Mouse (Mus musculus) limb, embryonic 10.5 days (tissue): ENCODE measurements around the gene Slc7a14. TPM values are rescaled to one million over a fixed set of nuclear protein-coding genes. Genes with fewer than 3 reads are reported as not detected.
A peak's percentile ranks its signal among the peaks of the same experiment; 100 is the strongest.

ENCODE experiments used
- DNase-seq: peaks from one replicate; pipeline ENCODE4 v3.0.0-alpha.2; 2017; ENCODE audit warnings: low spot score
- H3K27ac ChIP-seq: fragments of 300-500 bp; sonication (generic); 2 replicates; pipeline ENCODE4 v1.5.1; 2016; ENCODE audit warnings: mild to moderate bottlenecking
- H3K27me3 ChIP-seq: fragments of 300-500 bp; sonication (generic); 2 replicates; pipeline ENCODE4 v1.6.1; 2016; ENCODE audit warnings: low read depth, mild to moderate bottlenecking; ENCODE audit not compliant: poor library complexity, severe bottlenecking
- H3K36me3 ChIP-seq: fragments of 300-500 bp; sonication (generic); 2 replicates; pipeline ENCODE4 v1.6.1; 2016; ENCODE audit warnings: mild to moderate bottlenecking, moderate library complexity
- H3K4me1 ChIP-seq: fragments of 300-500 bp; sonication (generic); 2 replicates; pipeline ENCODE4 v1.6.1; 2016
- H3K4me3 ChIP-seq: fragments of 300-500 bp; sonication (generic); 2 replicates; pipeline ENCODE4 v1.5.1; 2016; ENCODE audit warnings: mild to moderate bottlenecking, moderate library complexity
- H3K9me3 ChIP-seq: fragments of 300-500 bp; sonication (generic); replicated peaks from 2 replicates; pipeline ENCODE4 v1.6.1; 2016; ENCODE audit warnings: mild to moderate bottlenecking
- WGBS: fragments of 180-500 bp; shearing (Covaris S2); methylation state at CpG from one replicate; pipeline ENCODE4 v1.1.7; 2016; 5-methylcytosine and 5-hydroxymethylcytosine counted together
- polyA plus RNA-seq: library from polyadenylated mRNA; unstranded; fragments of >200 nt; fragmentation: Nextera tagmentation; extraction: Ambion mirVana; gene quantifications from 2 replicates; pipeline ENCODE4 v1.2.1, GENCODE M21; 2016

The Slc7a14 gene
- 0.09 and 0.15 TPM in 2 replicates for polyA plus RNA-seq

GRCm38 (mm10) chr3:31309934-31310787 lies at the start of gene Slc7a14:
Slc7a14 (minus strand) TSS chr3:31310378.
- Histone ChIP-seq H3K36me3 (no peaks in the 10 kb centered on the region), H3K27me3 (peaks cover 44% of the 10 kb centered on the region), H3K9me3 (no peaks in the 10 kb centered on the region), H3K27ac (no peak within 1 kb of the TSS), H3K4me1 (peaks cover 12% of the 10 kb centered on the region), H3K4me3 (peak within 1 kb of the TSS; percentile 34)
- WGBS = 2% methylated on average over 33 of the region's 38 CpGs
- peak; percentile 29 for DNase-seq

- Histone ChIP-seq H3K9me3 (no peaks in the 10 kb centered on the region), H3K4me3 (no peak overlapping the region), H3K27me3 (no peaks in the 10 kb centered on the region), H3K4me1 (peaks cover 6% of the 10 kb centered on the region; the same call in 1 of the 2 replicates), H3K27ac (no peak overlapping the region), H3K36me3 (no peaks in the 10 kb centered on the region)
- 88% methylated on average over 4 of the region's 4 CpGs for WGBS
- DNase-seq = no peak
These were observed 36.4 kb upstream of the Slc7a14 start for GRCm38 (mm10) chr3:31346540-31346939.

GRCm38 (mm10) chr3:31345766-31346165 lies 35.6 kb upstream of the Slc7a14 start:
- H3K27ac ChIP-seq = no peak overlapping the region
- peaks cover 6% of the 10 kb centered on the region; the same call in 1 of the 2 replicates for H3K4me1 ChIP-seq
- no peaks in the 10 kb centered on the region for H3K27me3 ChIP-seq
- no peaks in the 10 kb centered on the region for H3K9me3 ChIP-seq
- H3K36me3 ChIP-seq = no peaks in the 10 kb centered on the region
- H3K4me3 ChIP-seq = no peak overlapping the region
- WGBS = 78% methylated on average over 4 of the region's 4 CpGs
- no peak for DNase-seq

GRCm38 (mm10) chr3:31339236-31339635 lies 29.1 kb upstream of the Slc7a14 start:
- peaks cover 6% of the 10 kb centered on the region; the same call in 1 of the 2 replicates for H3K4me1 ChIP-seq
- 71% methylated on average over 3 of the region's 3 CpGs for WGBS
- no peak for DNase-seq
- H3K27me3 ChIP-seq = no peaks in the 10 kb centered on the region
- no peaks in the 10 kb centered on the region for H3K36me3 ChIP-seq
- H3K9me3 ChIP-seq = no peaks in the 10 kb centered on the region
- no peak overlapping the region for H3K27ac ChIP-seq
- no peak overlapping the region for H3K4me3 ChIP-seq

- whole genome bisulfite sequencing = 64% methylated on average over 7 of the region's 7 CpGs
- Histone ChIP-seq H3K4me3 (no peak overlapping the region), H3K4me1 (peaks cover 8% of the 10 kb centered on the region; the same call in 1 of the 2 replicates), H3K27me3 (no peaks in the 10 kb centered on the region), H3K27ac (no peak overlapping the region), H3K36me3 (no peaks in the 10 kb centered on the region), H3K9me3 (no peaks in the 10 kb centered on the region)
- DNase-seq = no peak
These were observed 18.2 kb upstream of the Slc7a14 start for GRCm38 (mm10) chr3:31328237-31328836.

GRCm38 (mm10) chr3:31327791-31328190 lies 17.6 kb upstream of the Slc7a14 start:
- H3K9me3 ChIP-seq = no peaks in the 10 kb centered on the region
- H3K36me3 ChIP-seq = no peaks in the 10 kb centered on the region
- H3K4me3 ChIP-seq = no peak overlapping the region
- no peaks in the 10 kb centered on the region for H3K27me3 ChIP-seq
- no peak for DNase-seq
- WGBS = 92% methylated on average over 5 of the region's 5 CpGs
- H3K4me1 ChIP-seq = peaks cover 8% of the 10 kb centered on the region; the same call in 1 of the 2 replicates
- no peak overlapping the region for H3K27ac ChIP-seq

GRCm38 (mm10) chr3:31324231-31324654 lies 14.1 kb upstream of the Slc7a14 start:
- no peak overlapping the region for H3K27ac ChIP-seq
- no peak overlapping the region for H3K4me3 ChIP-seq
- H3K36me3 ChIP-seq = no peaks in the 10 kb centered on the region
- H3K4me1 ChIP-seq = peaks cover 8% of the 10 kb centered on the region; the same call in 1 of the 2 replicates
- H3K9me3 ChIP-seq = no peaks in the 10 kb centered on the region
- H3K27me3 ChIP-seq = no peaks in the 10 kb centered on the region
- DNase-seq = no peak
- 55% methylated on average over 3 of the region's 3 CpGs for WGBS

- H3K4me3 ChIP-seq = peak overlapping the region; percentile 34
These were observed 726 bp downstream of the Slc7a14 start for GRCm38 (mm10) chr3:31309371-31309933.

GRCm38 (mm10) chr3:31308906-31309305 lies 1.3 kb downstream of the Slc7a14 start:
- Histone ChIP-seq H3K4me1 (peaks cover 12% of the 10 kb centered on the region), H3K27ac (no peak overlapping the region), H3K4me3 (no peak overlapping the region), H3K27me3 (peaks cover 44% of the 10 kb centered on the region), H3K36me3 (no peaks in the 10 kb centered on the region), H3K9me3 (no peaks in the 10 kb centered on the region)
- WGBS = 3% methylated on average over 14 of the region's 14 CpGs
- DNase-seq = peak; percentile 89

More at GRCm38 (mm10) chr3:31309371-31309933, 726 bp downstream of the Slc7a14 start:
- no peak overlapping the region for H3K27ac ChIP-seq
- DNase-seq = no peak
- no peaks in the 10 kb centered on the region for H3K36me3 ChIP-seq
- peaks cover 44% of the 10 kb centered on the region for H3K27me3 ChIP-seq
- WGBS = 1% methylated on average over 36 of the region's 36 CpGs
- peaks cover 12% of the 10 kb centered on the region for H3K4me1 ChIP-seq
- no peaks in the 10 kb centered on the region for H3K9me3 ChIP-seq

- DNase-seq = no peak
- Histone ChIP-seq H3K9me3 (no peaks in the 10 kb centered on the region), H3K27me3 (peaks cover 44% of the 10 kb centered on the region), H3K4me3 (no peak overlapping the region), H3K27ac (no peak overlapping the region), H3K4me1 (peaks cover 12% of the 10 kb centered on the region), H3K36me3 (no peaks in the 10 kb centered on the region)
- 86% methylated on average over 6 of the region's 6 CpGs for WGBS
These were observed 2.2 kb downstream of the Slc7a14 start for GRCm38 (mm10) chr3:31307936-31308335.

GRCm38 (mm10) chr3:31291673-31292602 lies 18.2 kb downstream of the Slc7a14 start:
- 76% methylated on average over 11 of the region's 11 CpGs for WGBS
- Histone ChIP-seq H3K4me3 (no peak overlapping the region), H3K4me1 (no peaks in the 10 kb centered on the region)

GRCm38 (mm10) chr3:31287421-31287948 lies 22.7 kb downstream of the Slc7a14 start:
- Histone ChIP-seq H3K9me3 (no peaks in the 10 kb centered on the region), H3K36me3 (no peaks in the 10 kb centered on the region), H3K27me3 (no peaks in the 10 kb centered on the region), H3K4me3 (no peak overlapping the region), H3K4me1 (peaks cover 7% of the 10 kb centered on the region), H3K27ac (no peak overlapping the region)
- WGBS = 91% methylated on average over 3 of the region's 3 CpGs
- no peak for DNase-seq

More at GRCm38 (mm10) chr3:31291673-31292602, 18.2 kb downstream of the Slc7a14 start:
- Histone ChIP-seq H3K36me3 (no peaks in the 10 kb centered on the region), H3K27ac (no peak overlapping the region), H3K9me3 (no peaks in the 10 kb centered on the region), H3K27me3 (no peaks in the 10 kb centered on the region)
- DNase-seq = no peak
